Mouse (Mus musculus): ENCODE data around the gene Col27a1. TPM values are rescaled to one million over a fixed set of nuclear protein-coding genes. Genes with fewer than 3 reads are reported as not detected.

Col27a1 gene
- polyA plus RNA-seq, 1 experiment from 2014 or later = 2.8 TPM

DNA sequence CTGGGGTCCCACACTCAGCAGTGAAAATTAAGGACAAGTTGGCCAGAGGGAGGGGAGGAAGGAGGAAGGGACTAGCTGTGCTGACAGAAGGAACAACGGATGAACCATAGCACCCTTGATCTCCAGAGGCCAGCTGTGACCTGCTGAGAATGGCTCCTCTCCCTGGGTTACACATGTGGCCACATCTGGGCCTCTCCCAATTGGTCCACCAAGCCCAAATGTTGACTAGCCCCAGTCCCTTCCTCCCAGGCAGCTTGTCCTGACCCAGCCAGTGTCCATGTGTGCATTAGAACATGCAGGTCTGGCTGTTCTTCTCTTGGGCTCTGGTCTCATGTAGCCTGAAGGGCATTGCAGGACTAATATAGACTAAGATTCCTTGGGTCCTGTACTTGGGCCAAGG lies 62.8 kb downstream of the Col27a1 start:
- no peaks in the 10 kb centered on the region; the same call in 1 of the 2 replicates for H3K4me1 ChIP-seq
- H3K9me3 ChIP-seq = no peaks in the 10 kb centered on the region
- no peaks in the 10 kb centered on the region for H3K27me3 ChIP-seq (ENCODE audit: poor library complexity, severe bottlenecking)
- WGBS = 82% methylated on average over 1 of the region's 1 CpGs
- H3K27ac ChIP-seq = no peak overlapping the region
- no peak overlapping the region for H3K4me3 ChIP-seq
- peaks cover 9% of the 10 kb centered on the region for H3K36me3 ChIP-seq (replicated peaks)
- DNase-seq (ENCODE audit: extremely low spot score, low spot score) = no peak

GRCm38 (mm10) chr4:63278821-63279220 lies 65.0 kb downstream of the Col27a1 start:
- Histone ChIP-seq H3K9me3 (no peaks in the 10 kb centered on the region), H3K4me3 (no peak overlapping the region), H3K27me3 (ENCODE audit: poor library complexity, severe bottlenecking) (no peaks in the 10 kb centered on the region), H3K27ac (no peak overlapping the region), H3K36me3 (replicated peaks) (peaks cover 3% of the 10 kb centered on the region), H3K4me1 (no peaks in the 10 kb centered on the region; the same call in 1 of the 2 replicates)
- no peak for DNase-seq (ENCODE audit: extremely low spot score, low spot score)
- 95% methylated on average over 7 of the region's 7 CpGs for WGBS

GRCm38 (mm10) chr4:63281694-63282093 lies 67.9 kb downstream of the Col27a1 start:
- DNase-seq (ENCODE audit: extremely low spot score, low spot score) = no peak
- H3K27ac ChIP-seq = no peak overlapping the region
- 91% methylated on average over 6 of the region's 6 CpGs for WGBS

GRCm38 (mm10) chr4:63283319-63283718 lies 69.5 kb downstream of the Col27a1 start:
- no peak for DNase-seq (ENCODE audit: extremely low spot score, low spot score)
- H3K27me3 ChIP-seq (ENCODE audit: poor library complexity, severe bottlenecking) = no peaks in the 10 kb centered on the region
- 88% methylated on average over 5 of the region's 5 CpGs for WGBS
- H3K27ac ChIP-seq = no peak overlapping the region
- no peaks in the 10 kb centered on the region for H3K4me1 ChIP-seq
- H3K9me3 ChIP-seq = no peaks in the 10 kb centered on the region
- H3K4me3 ChIP-seq = no peak overlapping the region
- H3K36me3 ChIP-seq (replicated peaks) = peaks cover 15% of the 10 kb centered on the region

More at GRCm38 (mm10) chr4:63281694-63282093, 67.9 kb downstream of the Col27a1 start:
- Histone ChIP-seq H3K9me3 (no peaks in the 10 kb centered on the region), H3K4me1 (no peaks in the 10 kb centered on the region), H3K27me3 (ENCODE audit: poor library complexity, severe bottlenecking) (no peaks in the 10 kb centered on the region), H3K4me3 (no peak overlapping the region), H3K36me3 (replicated peaks) (peaks cover 15% of the 10 kb centered on the region)

DNA sequence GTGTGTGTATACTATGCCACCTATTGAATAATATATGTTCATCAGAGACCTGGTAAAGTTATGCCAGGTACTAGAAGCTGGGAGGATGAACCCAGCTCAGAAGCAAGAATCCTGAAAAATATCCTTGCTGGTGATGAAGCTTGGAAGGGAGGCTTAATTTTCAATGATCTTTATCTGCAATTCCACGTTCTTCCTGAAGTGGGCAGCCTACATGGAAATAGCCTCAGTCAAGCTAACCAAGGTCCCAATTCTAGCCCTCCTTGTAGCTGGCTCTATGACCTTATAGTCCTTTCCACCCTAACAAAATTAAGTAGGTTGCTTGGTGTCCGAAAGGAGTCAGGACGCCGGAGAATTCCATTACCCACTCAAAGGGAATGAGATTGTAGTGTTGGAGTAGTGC lies 72.2 kb downstream of the Col27a1 start:
- peaks cover 15% of the 10 kb centered on the region for H3K36me3 ChIP-seq (replicated peaks)
- 87% methylated on average over 4 of the region's 4 CpGs for WGBS

GRCm38 (mm10) chr4:63288497-63288896 lies 74.7 kb downstream of the Col27a1 start:
- Histone ChIP-seq H3K4me1 (peaks cover 8% of the 10 kb centered on the region; the same call in 1 of the 2 replicates), H3K9me3 (no peaks in the 10 kb centered on the region), H3K4me3 (no peak overlapping the region), H3K36me3 (replicated peaks) (peaks cover 18% of the 10 kb centered on the region; the same call in 1 of the 2 replicates), H3K27me3 (ENCODE audit: poor library complexity, severe bottlenecking) (no peaks in the 10 kb centered on the region), H3K27ac (no peak overlapping the region)
- DNase-seq (ENCODE audit: extremely low spot score, low spot score) = no peak
- 92% methylated on average over 5 of the region's 5 CpGs for WGBS

More for the DNA sequence above, 72.2 kb downstream of the Col27a1 start:
- no peak for DNase-seq (ENCODE audit: extremely low spot score, low spot score)
- no peak overlapping the region for H3K27ac ChIP-seq
- peaks cover 4% of the 10 kb centered on the region; the same call in 1 of the 2 replicates for H3K4me1 ChIP-seq
- no peak overlapping the region for H3K4me3 ChIP-seq
- H3K9me3 ChIP-seq = no peaks in the 10 kb centered on the region
- H3K27me3 ChIP-seq (ENCODE audit: poor library complexity, severe bottlenecking) = no peaks in the 10 kb centered on the region

- Histone ChIP-seq H3K36me3 (replicated peaks) (peaks cover 23% of the 10 kb centered on the region; the same call in 1 of the 2 replicates), H3K4me3 (no peak overlapping the region), H3K9me3 (no peaks in the 10 kb centered on the region), H3K4me1 (peaks cover 8% of the 10 kb centered on the region; the same call in 1 of the 2 replicates), H3K27me3 (ENCODE audit: poor library complexity, severe bottlenecking) (no peaks in the 10 kb centered on the region), H3K27ac (peak overlapping the region; percentile 21; the same call in 1 of the 2 replicates)
- 87% methylated on average over 2 of the region's 2 CpGs for WGBS
- DNase-seq (ENCODE audit: extremely low spot score, low spot score) = no peak
These were observed 76.3 kb downstream of the Col27a1 start for GRCm38 (mm10) chr4:63290081-63290480.

DNA sequence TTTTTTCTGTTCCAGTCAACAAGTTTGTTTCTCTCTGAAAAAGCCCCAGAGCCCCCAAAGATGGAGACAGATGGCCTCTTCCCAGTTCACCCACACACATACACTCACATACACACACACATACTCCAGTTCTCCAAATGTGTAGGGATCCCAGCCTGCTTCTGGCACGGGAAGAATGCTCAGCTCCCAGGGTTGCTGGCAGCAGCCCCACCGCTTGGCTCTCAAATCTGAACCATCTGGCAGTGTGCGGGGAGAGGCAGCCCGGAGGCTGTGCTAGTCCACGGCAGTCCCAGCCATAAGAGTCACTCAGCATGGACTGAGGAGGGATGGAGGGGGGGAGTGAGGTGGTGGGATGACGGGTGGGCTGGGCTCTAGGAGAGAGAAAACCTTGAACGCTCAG lies 77.3 kb downstream of the Col27a1 start:
- Histone ChIP-seq H3K9me3 (no peaks in the 10 kb centered on the region), H3K4me1 (peaks cover 8% of the 10 kb centered on the region; the same call in 1 of the 2 replicates), H3K36me3 (replicated peaks) (peaks cover 20% of the 10 kb centered on the region; the same call in 1 of the 2 replicates), H3K4me3 (no peak overlapping the region), H3K27ac (no peak overlapping the region; the same call in 1 of the 2 replicates), H3K27me3 (ENCODE audit: poor library complexity, severe bottlenecking) (no peaks in the 10 kb centered on the region)
- peak; percentile 26 for DNase-seq (ENCODE audit: extremely low spot score, low spot score)
- WGBS = 68% methylated on average over 7 of the region's 7 CpGs

- Histone ChIP-seq H3K4me1 (peaks cover 8% of the 10 kb centered on the region; the same call in 1 of the 2 replicates), H3K36me3 (replicated peaks) (peaks cover 20% of the 10 kb centered on the region; the same call in 1 of the 2 replicates), H3K27ac (no peak overlapping the region), H3K4me3 (no peak overlapping the region), H3K27me3 (ENCODE audit: poor library complexity, severe bottlenecking) (no peaks in the 10 kb centered on the region), H3K9me3 (no peaks in the 10 kb centered on the region)
- WGBS = 92% methylated on average over 4 of the region's 4 CpGs
- DNase-seq (ENCODE audit: extremely low spot score, low spot score) = no peak
These were observed 77.9 kb downstream of the Col27a1 start for GRCm38 (mm10) chr4:63291658-63292057.

DNA sequence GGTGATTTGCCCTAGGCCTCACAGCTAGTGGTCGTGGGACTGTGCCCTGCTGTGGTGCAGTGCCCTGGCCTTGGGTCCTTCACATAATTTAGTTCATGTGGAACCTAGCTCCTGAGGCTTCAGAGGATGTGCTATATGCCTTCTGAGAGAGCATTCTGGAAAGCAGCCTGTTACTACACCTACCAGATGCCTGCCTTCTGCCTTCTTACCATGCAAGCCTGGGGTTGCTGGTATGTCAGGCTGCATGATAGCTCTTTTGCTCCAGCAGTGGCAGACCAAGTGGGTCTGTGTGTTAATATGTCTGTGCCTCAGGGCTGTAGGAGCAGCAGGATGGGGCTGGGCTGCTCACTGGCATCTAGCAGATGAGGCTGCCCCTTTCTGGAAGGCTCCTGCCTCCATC lies 81.8 kb downstream of the Col27a1 start:
- no peaks in the 10 kb centered on the region for H3K9me3 ChIP-seq
- DNase-seq (ENCODE audit: extremely low spot score, low spot score) = no peak
- peaks cover 20% of the 10 kb centered on the region; the same call in 1 of the 2 replicates for H3K36me3 ChIP-seq (replicated peaks)
- no peaks in the 10 kb centered on the region for H3K27me3 ChIP-seq (ENCODE audit: poor library complexity, severe bottlenecking)
- H3K4me3 ChIP-seq = no peak overlapping the region
- 0 out of 2 replicates have a peak overlapping the region, but pooled peaks have one; percentile 30 for H3K27ac ChIP-seq
- peaks cover 8% of the 10 kb centered on the region; the same call in 1 of the 2 replicates for H3K4me1 ChIP-seq
- WGBS = 66% methylated on average over 1 of the region's 1 CpGs

- Histone ChIP-seq H3K9me3 (no peaks in the 10 kb centered on the region), H3K4me1 (peaks cover 2% of the 10 kb centered on the region; the same call in 1 of the 2 replicates), H3K4me3 (no peak overlapping the region), H3K27me3 (ENCODE audit: poor library complexity, severe bottlenecking) (no peaks in the 10 kb centered on the region), H3K27ac (no peak overlapping the region), H3K36me3 (replicated peaks) (peaks cover 20% of the 10 kb centered on the region; the same call in 1 of the 2 replicates)
- WGBS = 84% methylated on average over 3 of the region's 3 CpGs
- no peak for DNase-seq (ENCODE audit: extremely low spot score, low spot score)
These were observed 82.5 kb downstream of the Col27a1 start for GRCm38 (mm10) chr4:63296263-63296662.

GRCm38 (mm10) chr4:63296876-63297275 lies 83.1 kb downstream of the Col27a1 start:
- H3K27ac ChIP-seq = no peak overlapping the region
- H3K36me3 ChIP-seq (replicated peaks) = peaks cover 20% of the 10 kb centered on the region; the same call in 1 of the 2 replicates
- 92% methylated on average over 8 of the region's 8 CpGs for WGBS
- no peak for DNase-seq (ENCODE audit: extremely low spot score, low spot score)
- H3K27me3 ChIP-seq (ENCODE audit: poor library complexity, severe bottlenecking) = no peaks in the 10 kb centered on the region
- H3K4me3 ChIP-seq = no peak overlapping the region
- no peaks in the 10 kb centered on the region for H3K4me1 ChIP-seq
- no peaks in the 10 kb centered on the region for H3K9me3 ChIP-seq

DNA sequence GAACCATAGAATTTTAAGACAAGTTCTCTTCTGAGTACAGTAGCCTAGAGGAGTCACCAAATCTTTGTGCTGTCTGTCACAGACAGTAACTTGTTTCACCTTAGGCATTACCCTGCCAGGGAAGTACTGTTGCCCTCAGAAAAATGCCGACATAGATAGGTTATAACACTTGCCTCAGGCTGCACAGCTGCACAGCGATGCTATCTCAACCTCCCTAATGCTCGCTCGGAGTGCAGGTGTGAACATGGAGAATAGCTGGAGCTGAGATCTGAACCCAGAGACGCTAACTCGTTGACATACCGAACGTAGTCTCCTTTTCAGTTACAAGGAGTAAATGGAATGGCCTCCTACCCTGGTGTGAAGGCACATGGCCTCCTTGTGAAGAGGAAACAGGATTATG lies 84.4 kb downstream of the Col27a1 start:
- WGBS = 95% methylated on average over 8 of the region's 8 CpGs
- no peak for DNase-seq (ENCODE audit: extremely low spot score, low spot score)
- no peak overlapping the region for H3K27ac ChIP-seq
- H3K36me3 ChIP-seq (replicated peaks) = peaks cover 17% of the 10 kb centered on the region; the same call in 1 of the 2 replicates
- no peaks in the 10 kb centered on the region for H3K4me1 ChIP-seq
- no peak overlapping the region for H3K4me3 ChIP-seq
- no peaks in the 10 kb centered on the region for H3K9me3 ChIP-seq
- H3K27me3 ChIP-seq (ENCODE audit: poor library complexity, severe bottlenecking) = no peaks in the 10 kb centered on the region

All from forebrain, embryonic 10.5 days (tissue).